Mouse (Mus musculus): ENCODE measurements around the gene Olfr347.

The Olfr347 gene

GRCm38 (mm10) chr2:36731602-36732001 is at the start of gene Olfr347:
Olfr347 (plus strand) TSS chr2:36731902.
- no peak for DNase-seq (ENCODE audit: low spot score)

GRCm38 (mm10) chr2:36685488-36685887 is 46.2 kb upstream of the Olfr347 start, which contains the start of gene Olfr346:
Olfr346 (plus strand) TSS chr2:36685788.
- DNase-seq (ENCODE audit: low spot score), result no peak

DNA sequence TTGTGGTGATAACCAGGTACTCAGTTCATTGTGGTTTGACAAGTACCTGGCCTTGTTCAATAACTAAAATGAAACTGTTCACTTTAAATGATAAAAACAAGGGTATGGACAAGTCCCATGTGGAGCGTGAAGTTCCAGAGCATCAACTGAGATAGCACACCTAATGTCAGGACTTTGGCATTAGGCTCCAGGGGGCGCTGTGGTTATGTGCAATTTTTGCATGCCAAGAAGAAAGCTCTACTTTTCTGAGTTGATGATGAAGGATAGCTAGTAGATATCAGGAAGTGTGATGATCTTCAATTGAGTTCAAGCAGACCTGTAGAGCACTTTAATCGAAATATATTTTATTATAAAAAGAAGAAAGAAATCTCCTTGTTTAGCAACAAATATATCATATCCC is 4.5 kb downstream of the Olfr347 start:
- DNase-seq (ENCODE audit: low spot score), result no peak

GRCm38 (mm10) chr2:36783976-36784375 is 52.3 kb downstream of the Olfr347 start, which contains the start of gene Olfr348:
Olfr348 (plus strand) TSS chr2:36784276.
- DNase-seq (ENCODE audit: low spot score), result no peak

Data from MN1 (cell line).